Mouse (Mus musculus): ENCODE data around the gene Gm1553.

Gm1553 gene

GRCm38 (mm10) chr10:82492518-82492917, at the start of gene Gm1553:
Gene Gm1553, minus strand, starts transcription at chr10:82492618.
- DNase-seq: no peak
